Mouse (Mus musculus): Measurements from ENCODE around the gene Lysmd2.

DNA sequence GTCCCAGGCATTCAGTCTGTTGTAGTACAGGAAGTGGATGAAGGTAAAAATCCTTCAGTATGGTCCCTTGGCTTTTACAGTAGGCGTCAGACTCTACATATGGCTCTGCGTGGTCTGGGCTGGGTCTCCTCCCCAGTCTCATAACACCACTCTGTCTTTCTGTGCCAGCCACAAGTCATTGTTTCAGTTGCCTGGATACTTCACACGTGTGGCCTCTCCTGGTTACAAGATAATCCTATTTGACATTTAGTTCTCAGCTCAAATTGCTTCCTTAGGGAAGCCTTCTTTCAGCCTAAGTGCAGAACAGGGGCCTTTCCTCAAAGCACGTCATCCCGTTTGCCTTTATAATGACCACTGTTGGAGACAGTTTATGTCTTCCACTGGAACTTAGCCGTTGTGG is 47.2 kb downstream of the Lysmd2 start:
- TF ChIP-seq POLR2A (IDR thresholded peaks at IDR 0.05; ENCODE audit: borderline replicate concordance, insufficient read depth, low read length) (no peak), CTCF (IDR thresholded peaks at IDR 0.05; ENCODE audit: borderline replicate concordance, insufficient read depth, low read depth, low read length) (no peak)

Measured in cerebellum, adult 2 months (tissue).